Mouse (Mus musculus): ENCODE measurements around the gene Ntf5.
"Not testable (repeated sequence)": the region's sequence is repeated elsewhere in the genome, so short reads cannot be mapped to it uniquely, and the experiment has no call there.

Gene Ntf5

DNA sequence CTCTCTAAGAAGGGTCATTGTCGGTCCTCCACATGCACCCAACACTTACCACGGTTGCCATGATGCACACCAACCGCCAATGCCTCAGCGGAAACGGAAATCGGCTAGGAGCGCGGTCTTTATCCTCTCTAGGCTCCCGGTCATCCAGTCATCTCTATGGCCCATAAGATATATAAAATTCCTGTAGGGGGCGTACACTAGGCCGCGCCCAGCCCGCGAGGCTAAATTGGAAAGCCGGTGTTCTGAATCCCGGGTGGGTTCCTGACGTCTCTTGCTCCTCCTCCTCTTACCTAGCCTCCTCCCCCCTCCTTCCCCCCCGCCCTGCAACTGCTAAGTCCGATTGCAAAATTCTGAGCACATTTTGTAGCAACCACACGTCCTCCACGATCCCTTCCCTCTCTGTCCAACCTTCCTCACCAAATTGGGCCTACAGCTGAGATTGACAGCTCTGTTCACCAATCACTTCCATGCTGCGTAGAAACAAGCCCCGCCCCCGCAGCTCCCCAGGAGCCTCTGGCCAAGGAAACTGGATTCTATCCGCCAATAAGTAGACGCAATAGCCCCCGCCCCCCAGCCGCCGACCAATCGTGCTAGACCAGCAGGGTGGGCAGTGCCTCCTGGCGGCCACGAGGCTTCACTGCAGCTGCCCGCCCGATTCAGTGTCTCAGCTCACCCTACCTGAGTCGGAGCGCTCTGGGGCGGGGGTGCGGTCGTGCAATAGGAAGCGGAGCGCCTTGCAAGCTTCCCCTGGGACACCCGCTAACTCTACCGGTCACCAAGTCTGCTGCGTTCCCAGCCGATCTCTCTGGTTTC is 20.9 kb downstream of the Ntf5 start, which contains the start of gene Gys1:
TSS of gene Gys1 (plus strand) at position 642 of the 813 bp plus-strand sequence.
- in situ Hi-C loops (cut with MboI; ENCODE audit: low sequenced_read_pairs): no loop called here

- in situ Hi-C loops (cut with MboI; ENCODE audit: low sequenced_read_pairs): no loop called here
Measured at GRCm38 (mm10) chr7:45435038-45435437, 21.5 kb downstream of the Ntf5 start.

DNA sequence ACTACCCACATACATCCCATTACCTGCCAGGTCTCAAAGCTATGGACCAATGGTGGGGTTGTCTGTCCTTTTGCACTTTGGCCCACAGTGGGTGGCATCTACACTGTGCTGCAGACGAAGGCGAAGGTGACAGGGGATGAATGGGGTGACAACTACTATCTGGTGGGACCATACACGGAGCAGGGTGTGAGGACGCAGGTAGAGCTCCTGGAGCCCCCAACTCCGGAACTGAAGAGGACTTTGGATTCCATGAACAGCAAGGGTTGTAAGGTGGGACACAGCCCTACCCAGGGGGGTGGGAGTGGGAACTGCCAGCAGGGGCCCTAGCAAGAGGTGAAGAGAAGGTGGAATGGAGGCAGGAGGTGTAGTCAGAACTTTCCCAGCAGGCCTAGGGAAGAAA is 22.9 kb downstream of the Ntf5 start:
- in situ Hi-C loops (cut with MboI; ENCODE audit: low sequenced_read_pairs): no loop called here

- in situ Hi-C loops (cut with MboI; ENCODE audit: low sequenced_read_pairs): no loop called here
Measured at GRCm38 (mm10) chr7:45437046-45437445, 23.6 kb downstream of the Ntf5 start.

- in situ Hi-C loops (cut with MboI; ENCODE audit: low sequenced_read_pairs): no loop called here
Measured at GRCm38 (mm10) chr7:45437521-45438276, 24.2 kb downstream of the Ntf5 start, which contains the start of gene Ruvbl2. Gene Ruvbl2, minus strand, starts transcription at chr7:45438096.

GRCm38 (mm10) chr7:45443526-45444420 is 30.3 kb downstream of the Ntf5 start:
- in situ Hi-C loops (cut with MboI; ENCODE audit: low sequenced_read_pairs): no loop called here

DNA sequence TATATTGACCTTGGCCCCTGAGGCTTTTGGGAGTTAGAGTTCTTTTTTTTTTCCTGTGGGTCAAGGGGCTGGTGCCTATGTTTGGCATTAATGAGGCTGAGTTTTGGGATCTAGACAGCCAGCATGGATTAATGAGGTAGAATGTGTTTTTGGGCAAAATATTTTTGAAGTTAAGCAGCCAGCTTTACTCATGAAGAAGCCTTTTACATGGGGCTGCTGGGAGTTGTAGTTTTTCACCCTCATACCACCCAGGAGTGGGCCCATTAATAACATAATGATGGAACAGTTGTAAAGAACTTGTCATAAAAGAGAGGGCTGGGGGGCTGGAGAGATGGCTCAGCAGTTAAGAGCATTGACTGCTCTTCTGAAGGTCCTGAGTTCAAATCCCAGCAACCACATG is 33.1 kb downstream of the Ntf5 start:
- in situ Hi-C loops (cut with MboI; ENCODE audit: low sequenced_read_pairs): no loop called here

- in situ Hi-C loops (cut with MboI; ENCODE audit: low sequenced_read_pairs): no loop called here
Measured at GRCm38 (mm10) chr7:45447325-45447990, 34.0 kb downstream of the Ntf5 start.

- in situ Hi-C loops (cut with MboI; ENCODE audit: low sequenced_read_pairs): no loop called here
Measured at GRCm38 (mm10) chr7:45449974-45450373, 36.5 kb downstream of the Ntf5 start.

DNA sequence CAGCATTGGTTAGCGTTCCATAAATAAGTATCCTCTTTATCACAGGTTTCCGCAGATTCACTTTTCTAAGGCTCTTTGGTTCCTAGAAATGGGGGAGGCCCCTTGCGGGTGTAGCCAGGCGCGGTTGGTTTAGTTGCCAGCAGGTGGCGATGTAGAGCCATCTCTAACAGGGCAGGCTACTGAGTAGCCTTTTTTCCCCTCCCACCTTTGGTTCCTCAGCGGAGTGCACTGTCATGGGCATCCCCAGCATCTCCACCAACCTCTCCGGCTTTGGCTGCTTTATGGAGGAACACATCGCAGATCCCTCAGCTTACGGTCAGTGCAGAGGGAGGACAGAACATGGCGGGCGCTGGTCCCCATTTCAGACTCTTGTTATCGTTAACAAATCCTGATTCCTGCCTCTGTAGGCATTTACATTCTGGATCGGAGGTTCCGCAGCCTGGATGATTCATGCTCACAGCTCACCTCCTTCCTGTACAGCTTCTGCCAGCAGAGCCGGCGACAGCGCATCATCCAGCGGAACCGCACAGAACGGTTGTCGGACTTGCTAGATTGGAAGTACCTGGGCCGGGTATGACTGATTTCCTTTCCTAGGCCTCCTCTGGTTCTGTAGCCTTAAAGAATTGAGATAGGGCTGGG is 38.0 kb downstream of the Ntf5 start:
- in situ Hi-C loops (cut with MboI; ENCODE audit: low sequenced_read_pairs): no loop called here

DNA sequence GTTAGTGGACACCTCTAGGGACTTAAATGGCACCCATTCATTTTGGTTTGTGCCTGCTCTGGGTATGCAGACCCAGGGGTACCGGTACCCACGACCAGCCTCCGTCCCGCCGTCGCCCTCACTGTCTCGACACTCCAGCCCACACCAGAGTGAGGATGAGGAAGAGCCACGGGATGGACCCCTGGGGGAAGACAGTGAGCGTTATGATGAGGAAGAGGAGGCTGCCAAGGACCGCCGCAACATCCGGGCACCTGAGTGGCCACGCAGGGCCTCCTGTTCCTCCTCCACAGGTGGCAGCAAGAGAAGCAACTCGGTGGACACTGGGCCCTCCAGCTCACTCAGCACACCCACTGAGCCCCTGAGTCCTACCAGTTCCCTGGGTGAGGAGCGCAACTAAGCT is 41.5 kb downstream of the Ntf5 start:
- in situ Hi-C loops (cut with MboI; ENCODE audit: low sequenced_read_pairs): no loop called here

DNA sequence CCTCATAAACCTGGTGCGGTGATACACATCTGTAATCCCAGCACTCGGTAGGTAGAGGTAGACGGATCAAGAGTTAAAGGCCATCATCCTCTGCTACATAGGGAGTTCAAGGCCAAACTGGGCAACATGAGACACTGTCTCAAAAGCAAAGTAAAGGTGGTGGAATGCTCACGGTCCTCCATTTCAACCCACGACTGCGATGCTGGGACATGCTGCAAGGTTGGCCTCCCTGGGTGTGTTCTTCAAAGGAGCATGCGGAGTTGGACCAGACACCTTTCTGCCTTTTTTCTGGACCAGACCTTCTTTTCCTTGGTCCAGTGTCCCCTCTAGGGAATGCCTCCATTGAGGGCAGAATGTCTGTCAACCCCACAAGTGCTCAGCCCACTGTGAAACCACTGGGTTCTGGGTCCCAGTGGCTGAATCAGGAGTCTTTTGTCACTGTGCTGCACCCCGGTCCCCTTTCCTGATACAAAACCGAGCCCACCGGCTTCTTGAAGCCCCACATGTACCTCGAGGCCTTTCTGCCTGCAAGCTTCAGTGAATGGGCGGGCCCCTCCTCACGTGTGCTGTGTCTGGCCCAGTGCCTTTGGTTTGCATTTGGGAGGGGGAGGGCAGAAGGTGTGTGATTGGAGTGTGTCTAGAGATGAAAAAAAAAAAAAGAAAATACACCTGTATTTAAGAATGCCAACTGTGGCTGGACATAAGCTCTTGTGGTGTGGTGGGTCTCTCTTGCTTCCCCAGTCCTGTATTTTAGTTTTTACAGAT is 42.6 kb downstream of the Ntf5 start:
- in situ Hi-C loops (cut with MboI; ENCODE audit: low sequenced_read_pairs): no loop called here

GRCm38 (mm10) chr7:45456721-45457203 is 43.3 kb downstream of the Ntf5 start:
- in situ Hi-C loops (cut with MboI; ENCODE audit: low sequenced_read_pairs): no loop called here

- in situ Hi-C loops (cut with MboI; ENCODE audit: low sequenced_read_pairs): no loop called here
Measured at GRCm38 (mm10) chr7:45457204-45458060, 43.9 kb downstream of the Ntf5 start.

- in situ Hi-C loops (cut with MboI; ENCODE audit: low sequenced_read_pairs): no loop called here
Measured at GRCm38 (mm10) chr7:45458748-45459563, 45.5 kb downstream of the Ntf5 start.

- in situ Hi-C loops (cut with MboI; ENCODE audit: low sequenced_read_pairs): not testable (repeated sequence)
Measured at GRCm38 (mm10) chr7:45459564-45460140, 46.2 kb downstream of the Ntf5 start, which contains the start of gene Ftl1. Gene Ftl1, minus strand, starts transcription at chr7:45459884.

DNA sequence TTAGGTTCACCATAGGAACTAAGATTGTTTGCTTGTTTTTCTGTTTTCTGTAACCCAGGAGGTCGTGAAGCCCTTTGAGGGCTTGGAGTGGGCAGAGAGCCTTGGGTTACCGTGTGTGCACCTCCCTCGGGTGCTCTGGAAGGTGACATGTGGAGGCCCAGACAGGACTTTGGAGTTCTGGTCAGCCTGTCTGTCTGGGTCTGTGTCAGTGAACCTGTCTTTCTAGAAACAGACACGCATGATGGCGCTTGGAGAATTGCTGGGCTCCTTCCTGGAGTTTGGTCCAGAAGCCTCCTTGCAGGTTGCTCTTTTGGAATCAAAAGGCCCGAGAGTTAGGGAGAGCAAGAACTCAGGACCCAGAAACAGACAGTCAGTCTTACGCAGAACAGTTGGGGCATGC is 46.9 kb downstream of the Ntf5 start:
- in situ Hi-C loops (cut with MboI; ENCODE audit: low sequenced_read_pairs): no loop called here

Data from CH12F3 (cell line).